Mouse (Mus musculus): ENCODE measurements at regions not wholly inside any gene's neighbourhood (a gene's known extent, or its start where the extent isn't known, plus 50 kb on each side); places are given as distances from the start of the nearest gene placed in this dataset.

- ATAC-seq (ENCODE audit: low FRiP score), result no peak
- Histone ChIP-seq H3K36me3 (no peaks in the 10 kb centered on the region), H3K4me2 (no peak overlapping the region), H3K27me3 (no peaks in the 10 kb centered on the region), H3K27ac (peak overlapping the region; percentile 46; the same call in 1 of the 2 replicates), H3K9ac (no peak overlapping the region), H3K4me3 (no peak overlapping the region), H3K9me3 (no peaks in the 10 kb centered on the region), H3K4me1 (replicated peaks) (peaks cover 74% of the 10 kb centered on the region)
- WGBS, result 34% methylated on average over 8 of the region's 8 CpGs
Measured at GRCm38 (mm10) chr14:25068430-25068829, 390.6 kb upstream of the Zmiz1 start.

- 56% methylated on average over 5 of the region's 5 CpGs for WGBS
- ATAC-seq (ENCODE audit: low FRiP score), result no peak
- no peaks in the 10 kb centered on the region for H3K9me3 ChIP-seq
- 0 out of 2 replicates have a peak overlapping the region, but pooled peaks have one; percentile 46 for H3K27ac ChIP-seq
- no peak overlapping the region for H3K4me3 ChIP-seq
- H3K4me1 ChIP-seq (replicated peaks), result peaks cover 56% of the 10 kb centered on the region
- H3K36me3 ChIP-seq, result no peaks in the 10 kb centered on the region
- no peak overlapping the region for H3K4me2 ChIP-seq
- no peak overlapping the region for H3K9ac ChIP-seq
- H3K27me3 ChIP-seq, result no peaks in the 10 kb centered on the region
Measured at GRCm38 (mm10) chr14:25073143-25073542, 385.8 kb upstream of the Zmiz1 start.

GRCm38 (mm10) chr14:25074022-25074800, 384.8 kb upstream of the Zmiz1 start:
- ATAC-seq (ENCODE audit: low FRiP score), result no peak
- peaks cover 46% of the 10 kb centered on the region for H3K4me1 ChIP-seq (replicated peaks)

GRCm38 (mm10) chr14:25074891-25075290, 384.1 kb upstream of the Zmiz1 start:
- no peaks in the 10 kb centered on the region for H3K36me3 ChIP-seq
- H3K9ac ChIP-seq, result no peak overlapping the region
- no peaks in the 10 kb centered on the region for H3K9me3 ChIP-seq
- H3K4me1 ChIP-seq (replicated peaks), result peaks cover 41% of the 10 kb centered on the region
- no peak overlapping the region for H3K4me2 ChIP-seq
- ATAC-seq (ENCODE audit: low FRiP score), result no peak
- no peak overlapping the region for H3K27ac ChIP-seq
- no peaks in the 10 kb centered on the region for H3K27me3 ChIP-seq
- no peak overlapping the region for H3K4me3 ChIP-seq
- WGBS, result 82% methylated on average over 5 of the region's 5 CpGs

More at GRCm38 (mm10) chr14:25074022-25074800, 384.8 kb upstream of the Zmiz1 start:
- 89% methylated on average over 9 of the region's 9 CpGs for WGBS
- Histone ChIP-seq H3K4me3 (no peak overlapping the region), H3K27ac (no peak overlapping the region), H3K27me3 (no peaks in the 10 kb centered on the region), H3K36me3 (no peaks in the 10 kb centered on the region), H3K9ac (no peak overlapping the region), H3K9me3 (no peaks in the 10 kb centered on the region), H3K4me2 (no peak overlapping the region)

GRCm38 (mm10) chr14:25080431-25080830, 378.6 kb upstream of the Zmiz1 start:
- WGBS, result 73% methylated on average over 3 of the region's 3 CpGs
- H3K36me3 ChIP-seq, result no peaks in the 10 kb centered on the region
- 0 out of 2 replicates have a peak, but pooled peaks cover 6% of the 10 kb centered on the region for H3K9me3 ChIP-seq
- ATAC-seq (ENCODE audit: low FRiP score), result no peak
- no peak overlapping the region for H3K9ac ChIP-seq
- H3K4me3 ChIP-seq, result no peak overlapping the region
- no peak overlapping the region for H3K27ac ChIP-seq
- H3K27me3 ChIP-seq, result no peaks in the 10 kb centered on the region
- no peak overlapping the region for H3K4me2 ChIP-seq
- H3K4me1 ChIP-seq (replicated peaks), result 0 out of 2 replicates have a peak, but pooled peaks cover 7% of the 10 kb centered on the region

- Histone ChIP-seq H3K9me3 (0 out of 2 replicates have a peak, but pooled peaks cover 6% of the 10 kb centered on the region), H3K4me2 (no peak overlapping the region), H3K4me1 (replicated peaks) (no peaks in the 10 kb centered on the region), H3K27ac (no peak overlapping the region), H3K36me3 (no peaks in the 10 kb centered on the region), H3K9ac (no peak overlapping the region), H3K27me3 (no peaks in the 10 kb centered on the region), H3K4me3 (no peak overlapping the region)
- ATAC-seq (ENCODE audit: low FRiP score), result no peak
- WGBS, result 95% methylated on average over 4 of the region's 4 CpGs
Measured at GRCm38 (mm10) chr14:25083847-25084246, 375.1 kb upstream of the Zmiz1 start.

GRCm38 (mm10) chr14:25096786-25097185, 362.2 kb upstream of the Zmiz1 start:
- no peaks in the 10 kb centered on the region for H3K36me3 ChIP-seq
- no peak overlapping the region for H3K9ac ChIP-seq
- no peak for ATAC-seq (ENCODE audit: low FRiP score)
- H3K27me3 ChIP-seq, result no peaks in the 10 kb centered on the region
- H3K4me2 ChIP-seq, result no peak overlapping the region
- H3K4me1 ChIP-seq (replicated peaks), result no peaks in the 10 kb centered on the region
- H3K9me3 ChIP-seq, result 0 out of 2 replicates have a peak, but pooled peaks cover 10% of the 10 kb centered on the region
- no peak overlapping the region for H3K4me3 ChIP-seq
- H3K27ac ChIP-seq, result no peak overlapping the region
- WGBS, result 92% methylated on average over 3 of the region's 3 CpGs

- Histone ChIP-seq H3K27me3 (no peaks in the 10 kb centered on the region), H3K9me3 (no peaks in the 10 kb centered on the region), H3K9ac (no peak overlapping the region), H3K36me3 (no peaks in the 10 kb centered on the region), H3K4me3 (no peak overlapping the region), H3K4me1 (replicated peaks) (peaks cover 33% of the 10 kb centered on the region), H3K4me2 (no peak overlapping the region), H3K27ac (no peak overlapping the region)
- no peak for ATAC-seq (ENCODE audit: low FRiP score)
- 87% methylated on average over 10 of the region's 10 CpGs for WGBS
Measured at GRCm38 (mm10) chr14:25105391-25105790, 353.6 kb upstream of the Zmiz1 start.

- Histone ChIP-seq H3K27me3 (no peaks in the 10 kb centered on the region), H3K9me3 (no peaks in the 10 kb centered on the region), H3K27ac (no peak overlapping the region), H3K4me2 (no peak overlapping the region), H3K4me1 (replicated peaks) (peaks cover 38% of the 10 kb centered on the region), H3K9ac (no peak overlapping the region), H3K4me3 (no peak overlapping the region), H3K36me3 (no peaks in the 10 kb centered on the region)
- ATAC-seq (ENCODE audit: low FRiP score), result no peak
- 97% methylated on average over 2 of the region's 2 CpGs for WGBS
Measured at GRCm38 (mm10) chr14:25106451-25106850, 352.5 kb upstream of the Zmiz1 start.

- no peaks in the 10 kb centered on the region for H3K9me3 ChIP-seq
- peak overlapping the region; percentile 19 for H3K4me3 ChIP-seq
- ATAC-seq (ENCODE audit: low FRiP score), result peak; percentile 55
- peaks cover 38% of the 10 kb centered on the region for H3K4me1 ChIP-seq (replicated peaks)
- H3K9ac ChIP-seq, result peak overlapping the region; percentile 75
- WGBS, result 6% methylated on average over 17 of the region's 17 CpGs
- no peaks in the 10 kb centered on the region for H3K36me3 ChIP-seq
- H3K27me3 ChIP-seq, result no peaks in the 10 kb centered on the region
- H3K4me2 ChIP-seq, result peak overlapping the region; percentile 51
- peak overlapping the region; percentile 99 for H3K27ac ChIP-seq
Measured at GRCm38 (mm10) chr14:25108101-25108652, 350.8 kb upstream of the Zmiz1 start.

GRCm38 (mm10) chr14:25108701-25109290, 350.2 kb upstream of the Zmiz1 start:
- Histone ChIP-seq H3K4me1 (replicated peaks) (peaks cover 38% of the 10 kb centered on the region), H3K27me3 (no peaks in the 10 kb centered on the region)

GRCm38 (mm10) chr14:25109691-25110090, 349.3 kb upstream of the Zmiz1 start:
- H3K27me3 ChIP-seq, result no peaks in the 10 kb centered on the region
- H3K4me3 ChIP-seq, result no peak overlapping the region
- 43% methylated on average over 1 of the region's 1 CpGs for WGBS
- no peaks in the 10 kb centered on the region for H3K9me3 ChIP-seq
- peaks cover 40% of the 10 kb centered on the region for H3K4me1 ChIP-seq (replicated peaks)
- H3K9ac ChIP-seq, result 0 out of 2 replicates have a peak overlapping the region, but pooled peaks have one; percentile 75
- ATAC-seq (ENCODE audit: low FRiP score), result no peak
- H3K36me3 ChIP-seq, result no peaks in the 10 kb centered on the region
- H3K4me2 ChIP-seq, result no peak overlapping the region
- H3K27ac ChIP-seq, result peak overlapping the region; percentile 99

More at GRCm38 (mm10) chr14:25108701-25109290, 350.2 kb upstream of the Zmiz1 start:
- ATAC-seq (ENCODE audit: low FRiP score), result peak; percentile 95
- Histone ChIP-seq H3K4me3 (peak overlapping the region; percentile 19), H3K9me3 (no peaks in the 10 kb centered on the region), H3K4me2 (peak overlapping the region; percentile 51), H3K36me3 (no peaks in the 10 kb centered on the region), H3K27ac (peak overlapping the region; percentile 99), H3K9ac (peak overlapping the region; percentile 75)
- WGBS, result 2% methylated on average over 8 of the region's 8 CpGs

Data from hindbrain, embryonic 13.5 days (tissue).